Mouse (Mus musculus): Measurements from ENCODE around the gene Rassf2. TPM values are rescaled to one million over a fixed set of nuclear protein-coding genes. Genes with fewer than 3 reads are reported as not detected.
A peak's percentile ranks its signal among the peaks of the same experiment; 100 is the strongest.

The Rassf2 gene
- total and polyA plus RNA-seq, 2 experiments from 2014 or later = 19.0 to 39.8 TPM

DNA sequence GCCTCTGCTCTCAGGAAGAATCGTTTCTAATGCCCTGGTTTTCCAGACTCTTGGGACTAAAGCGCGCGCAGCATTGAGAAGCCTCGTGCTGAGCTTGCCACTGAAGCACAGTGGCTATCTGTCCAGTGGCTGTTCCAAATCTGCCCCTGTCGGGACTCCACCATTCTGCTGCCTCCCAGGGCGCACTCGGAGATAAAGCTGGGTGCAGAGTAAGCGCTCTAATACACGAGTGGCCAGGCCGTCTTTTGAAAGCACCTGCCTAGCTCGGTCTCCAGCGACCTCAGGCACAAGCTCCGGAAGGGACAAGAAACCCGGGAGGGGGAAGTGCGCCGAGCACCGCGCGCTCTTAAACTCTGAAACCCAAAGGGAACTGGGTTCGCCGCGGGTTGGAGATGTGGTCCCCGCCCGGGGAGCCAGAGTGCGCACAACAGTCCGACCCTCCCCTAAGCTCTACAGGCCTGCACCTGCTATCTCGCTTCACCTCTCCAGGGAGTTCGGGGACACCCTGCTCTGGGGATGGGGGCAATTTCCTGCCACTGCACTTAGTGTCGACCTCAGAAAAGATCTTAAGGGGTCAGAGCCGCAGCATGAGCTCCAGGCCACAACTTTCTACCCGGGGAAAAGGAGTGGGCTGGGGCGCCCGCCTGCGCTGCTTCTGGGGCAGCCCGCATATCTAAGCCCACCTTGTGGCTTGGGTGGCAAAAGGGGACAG is 1.0 kb downstream of the Rassf2 start:
- no peaks in the 10 kb centered on the region for H3K27me3 ChIP-seq (ENCODE audit: insufficient read depth, low read length)
- no peak for TF ChIP-seq CTCF (IDR thresholded peaks at IDR 0.05; ENCODE audit: low read depth)
- H3K36me3 ChIP-seq (ENCODE audit: insufficient read depth, low read length) = no peaks in the 10 kb centered on the region
- H3K4me3 ChIP-seq (ENCODE audit: low read length) = peak overlapping the region; percentile 64
- peak overlapping the region; percentile 85 for H3K4me2 ChIP-seq (ENCODE audit: low read depth, low read length)
- ATAC-seq (no peak), DNase-seq (ENCODE audit: low spot score) (peak; percentile 37)
- H3K9ac ChIP-seq (replicated peaks; ENCODE audit: low read length) = peak overlapping the region; percentile 56
- H3K27ac ChIP-seq = peak overlapping the region; percentile 90
- no peaks in the 10 kb centered on the region for H3K9me3 ChIP-seq (ENCODE audit: low read length)
- H3K4me1 ChIP-seq (ENCODE audit: insufficient read depth, low read length) = peaks cover 16% of the 10 kb centered on the region
- WGBS = under 1% methylated on average over 36 of the region's 36 CpGs

DNA sequence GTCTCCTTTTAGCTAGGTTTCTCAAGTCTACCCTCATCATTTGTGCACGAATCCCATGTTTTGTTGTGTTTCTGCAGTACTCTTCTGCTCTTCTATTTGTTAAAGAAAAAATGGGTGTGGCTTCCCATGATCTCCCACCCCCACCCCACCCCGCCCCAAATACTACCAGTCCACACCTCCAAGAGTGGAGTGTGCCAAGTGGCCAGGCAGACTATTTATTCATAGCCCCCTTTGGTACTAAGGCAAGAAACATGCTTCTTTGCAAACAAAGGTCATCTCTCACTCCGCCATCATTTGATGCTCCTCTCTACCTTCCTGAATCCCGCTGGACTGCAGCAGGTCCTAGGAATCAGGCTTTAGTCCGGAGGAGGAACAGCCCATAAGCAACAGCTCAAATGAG is 2.0 kb downstream of the Rassf2 start:
- H3K4me2 ChIP-seq (ENCODE audit: low read depth, low read length) = peak overlapping the region; percentile 85
- no peak for ATAC-seq
- peak overlapping the region; percentile 56; the same call in 1 of the 2 replicates for H3K9ac ChIP-seq (replicated peaks; ENCODE audit: low read length)
- TF ChIP-seq CTCF (IDR thresholded peaks at IDR 0.05; ENCODE audit: low read depth) = no peak
- no peaks in the 10 kb centered on the region for H3K9me3 ChIP-seq (ENCODE audit: low read length)
- no peaks in the 10 kb centered on the region for H3K27me3 ChIP-seq (ENCODE audit: insufficient read depth, low read length)
- H3K36me3 ChIP-seq (ENCODE audit: insufficient read depth, low read length) = no peaks in the 10 kb centered on the region
- no peak for DNase-seq (ENCODE audit: low spot score)
- H3K4me3 ChIP-seq (ENCODE audit: low read length) = peak overlapping the region; percentile 64
- WGBS = 33% methylated on average over 5 of the region's 5 CpGs
- H3K4me1 ChIP-seq (ENCODE audit: insufficient read depth, low read length) = peaks cover 16% of the 10 kb centered on the region
- H3K27ac ChIP-seq = peak overlapping the region; percentile 90; the same call in 1 of the 2 replicates

DNA sequence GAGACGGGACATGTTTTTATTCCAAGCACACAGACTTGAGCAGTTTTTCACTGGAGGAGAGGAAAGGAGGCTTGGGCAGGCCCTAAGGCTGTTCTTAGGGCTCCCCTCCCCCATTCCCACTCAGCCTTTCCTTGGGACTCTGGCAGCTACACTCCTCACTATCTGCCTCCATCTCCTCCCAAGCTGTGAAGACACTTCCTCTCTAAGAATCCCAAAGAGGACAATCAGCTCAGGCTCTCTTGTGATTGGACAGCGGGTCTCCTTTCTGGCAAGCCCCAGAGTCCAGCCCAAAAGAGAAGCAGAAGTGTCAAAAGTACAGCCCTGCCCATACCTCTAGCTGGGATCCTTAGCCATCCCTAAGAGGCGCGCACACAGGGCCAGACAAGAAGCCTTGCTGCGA is 2.7 kb downstream of the Rassf2 start:
- DNase-seq (ENCODE audit: low spot score) = no peak
- WGBS = 57% methylated on average over 5 of the region's 5 CpGs
- H3K4me2 ChIP-seq (ENCODE audit: low read depth, low read length) = peak overlapping the region; percentile 85
- H3K36me3 ChIP-seq (ENCODE audit: insufficient read depth, low read length) = no peaks in the 10 kb centered on the region
- TF ChIP-seq CTCF (IDR thresholded peaks at IDR 0.05; ENCODE audit: low read depth) = no peak
- no peak overlapping the region for H3K9ac ChIP-seq (replicated peaks; ENCODE audit: low read length)
- H3K9me3 ChIP-seq (ENCODE audit: low read length) = no peaks in the 10 kb centered on the region
- H3K4me3 ChIP-seq (ENCODE audit: low read length) = peak overlapping the region; percentile 3; the same call in 1 of the 2 replicates
- H3K27me3 ChIP-seq (ENCODE audit: insufficient read depth, low read length) = no peaks in the 10 kb centered on the region
- peaks cover 16% of the 10 kb centered on the region for H3K4me1 ChIP-seq (ENCODE audit: insufficient read depth, low read length)
- H3K27ac ChIP-seq = no peak overlapping the region
- ATAC-seq = no peak

- no peaks in the 10 kb centered on the region for H3K9me3 ChIP-seq (ENCODE audit: low read length)
- no peak for DNase-seq (ENCODE audit: low spot score)
- no peak overlapping the region for H3K4me2 ChIP-seq (ENCODE audit: low read depth, low read length)
- no peak overlapping the region for H3K27ac ChIP-seq
- TF ChIP-seq CTCF (IDR thresholded peaks at IDR 0.05; ENCODE audit: low read depth) = no peak
- no peak overlapping the region for H3K9ac ChIP-seq (replicated peaks; ENCODE audit: low read length)
- ATAC-seq = no peak
- peaks cover 4% of the 10 kb centered on the region; the same call in 1 of the 2 replicates for H3K4me1 ChIP-seq (ENCODE audit: insufficient read depth, low read length)
- no peaks in the 10 kb centered on the region for H3K36me3 ChIP-seq (ENCODE audit: insufficient read depth, low read length)
- no peak overlapping the region for H3K4me3 ChIP-seq (ENCODE audit: low read length)
- no peaks in the 10 kb centered on the region for H3K27me3 ChIP-seq (ENCODE audit: insufficient read depth, low read length)
- 95% methylated on average over 4 of the region's 4 CpGs for WGBS
These were observed 6.0 kb downstream of the Rassf2 start for GRCm38 (mm10) chr2:132024028-132024427.

- 92% methylated on average over 8 of the region's 8 CpGs for WGBS
- H3K4me3 ChIP-seq (ENCODE audit: low read length) = no peak overlapping the region
- no peak for DNase-seq (ENCODE audit: low spot score)
These were observed 7.4 kb downstream of the Rassf2 start for GRCm38 (mm10) chr2:132022621-132023020.

GRCm38 (mm10) chr2:132021616-132022015 is 8.4 kb downstream of the Rassf2 start:
- WGBS = 80% methylated on average over 4 of the region's 4 CpGs
- H3K4me3 ChIP-seq (ENCODE audit: low read length) = no peak overlapping the region
- H3K27me3 ChIP-seq (ENCODE audit: insufficient read depth, low read length) = no peaks in the 10 kb centered on the region
- no peak for DNase-seq (ENCODE audit: low spot score)
- H3K27ac ChIP-seq = peak overlapping the region; percentile 32; the same call in 1 of the 2 replicates
- TF ChIP-seq CTCF (IDR thresholded peaks at IDR 0.05; ENCODE audit: low read depth) = no peak
- no peaks in the 10 kb centered on the region; the same call in 1 of the 2 replicates for H3K4me1 ChIP-seq (ENCODE audit: insufficient read depth, low read length)
- H3K4me2 ChIP-seq (ENCODE audit: low read depth, low read length) = no peak overlapping the region
- H3K9me3 ChIP-seq (ENCODE audit: low read length) = no peaks in the 10 kb centered on the region
- no peak overlapping the region for H3K9ac ChIP-seq (replicated peaks; ENCODE audit: low read length)
- no peaks in the 10 kb centered on the region for H3K36me3 ChIP-seq (ENCODE audit: insufficient read depth, low read length)
- ATAC-seq = no peak

More at GRCm38 (mm10) chr2:132022621-132023020, 7.4 kb downstream of the Rassf2 start:
- no peak overlapping the region for H3K4me2 ChIP-seq (ENCODE audit: low read depth, low read length)
- H3K36me3 ChIP-seq (ENCODE audit: insufficient read depth, low read length) = no peaks in the 10 kb centered on the region
- no peak for TF ChIP-seq CTCF (IDR thresholded peaks at IDR 0.05; ENCODE audit: low read depth)
- H3K9me3 ChIP-seq (ENCODE audit: low read length) = no peaks in the 10 kb centered on the region
- no peaks in the 10 kb centered on the region; the same call in 1 of the 2 replicates for H3K4me1 ChIP-seq (ENCODE audit: insufficient read depth, low read length)
- H3K27me3 ChIP-seq (ENCODE audit: insufficient read depth, low read length) = no peaks in the 10 kb centered on the region
- no peak for ATAC-seq
- no peak overlapping the region for H3K9ac ChIP-seq (replicated peaks; ENCODE audit: low read length)
- H3K27ac ChIP-seq = no peak overlapping the region

GRCm38 (mm10) chr2:132020991-132021541 is 9.0 kb downstream of the Rassf2 start:
- ATAC-seq (no peak), DNase-seq (ENCODE audit: low spot score) (no peak)
- H3K4me3 ChIP-seq (ENCODE audit: low read length) = no peak overlapping the region
- H3K4me2 ChIP-seq (ENCODE audit: low read depth, low read length) = no peak overlapping the region
- no peaks in the 10 kb centered on the region for H3K9me3 ChIP-seq (ENCODE audit: low read length)
- no peaks in the 10 kb centered on the region for H3K36me3 ChIP-seq (ENCODE audit: insufficient read depth, low read length)
- TF ChIP-seq CTCF (IDR thresholded peaks at IDR 0.05; ENCODE audit: low read depth) = no peak
- WGBS = 67% methylated on average over 5 of the region's 5 CpGs
- H3K4me1 ChIP-seq (ENCODE audit: insufficient read depth, low read length) = no peaks in the 10 kb centered on the region; the same call in 1 of the 2 replicates
- no peak overlapping the region for H3K9ac ChIP-seq (replicated peaks; ENCODE audit: low read length)
- no peaks in the 10 kb centered on the region for H3K27me3 ChIP-seq (ENCODE audit: insufficient read depth, low read length)
- H3K27ac ChIP-seq = peak overlapping the region; percentile 32; the same call in 1 of the 2 replicates

Measured in hindbrain, postnatal 0 days (tissue).